Mouse (Mus musculus) 416B (cell line): Measurements from ENCODE around the gene Fyb2.

Experiments
- DNase-seq: peaks from one replicate; pipeline ENCODE4 v3.0.0; 2011; ENCODE audit warnings: low read depth

The Fyb2 gene

DNA sequence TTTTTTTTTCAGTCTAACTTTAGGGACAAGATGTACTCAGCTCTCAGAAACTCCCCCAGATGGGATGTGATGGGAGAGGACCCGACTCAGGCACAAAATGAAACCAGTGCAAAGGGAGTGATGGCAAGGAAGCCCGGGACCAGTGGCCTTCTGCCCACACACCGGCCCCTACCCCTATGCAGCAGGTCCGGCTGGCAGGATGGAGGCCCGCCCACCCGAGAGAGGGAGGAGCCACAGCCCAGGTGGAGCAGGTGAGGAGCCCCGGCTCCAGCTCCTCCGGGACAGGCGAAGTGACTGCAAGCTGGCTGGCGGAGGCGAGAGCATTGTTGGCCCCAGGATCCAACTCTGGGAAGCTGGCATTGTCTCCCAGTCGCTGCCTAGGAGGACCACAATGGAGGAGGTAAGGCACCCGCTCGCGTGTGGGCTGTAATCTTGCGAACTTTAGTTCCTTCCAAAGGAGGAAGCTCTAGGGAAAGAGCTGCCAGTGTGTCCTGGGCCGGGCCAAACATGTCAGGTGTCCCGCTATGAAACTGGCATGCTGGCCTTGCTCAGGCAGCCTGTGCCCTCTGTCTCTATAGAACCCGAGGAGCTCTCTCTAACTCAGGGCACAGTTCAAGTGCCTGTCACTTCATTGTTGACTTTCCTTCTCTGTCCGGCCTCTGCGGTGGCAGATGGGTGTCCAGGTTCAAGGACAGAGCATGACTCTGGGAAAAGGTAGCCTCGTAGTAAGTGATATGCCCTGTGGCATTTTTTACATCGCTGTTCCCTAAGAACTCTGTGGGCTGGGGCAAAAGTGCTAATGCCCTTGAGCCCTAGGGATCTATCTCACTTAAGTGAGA is at the start of gene Fyb2:
Gene Fyb2 (plus strand): TSS at position 166 of the 839 bp plus-strand sequence.
- DNase-seq: no peak

DNA sequence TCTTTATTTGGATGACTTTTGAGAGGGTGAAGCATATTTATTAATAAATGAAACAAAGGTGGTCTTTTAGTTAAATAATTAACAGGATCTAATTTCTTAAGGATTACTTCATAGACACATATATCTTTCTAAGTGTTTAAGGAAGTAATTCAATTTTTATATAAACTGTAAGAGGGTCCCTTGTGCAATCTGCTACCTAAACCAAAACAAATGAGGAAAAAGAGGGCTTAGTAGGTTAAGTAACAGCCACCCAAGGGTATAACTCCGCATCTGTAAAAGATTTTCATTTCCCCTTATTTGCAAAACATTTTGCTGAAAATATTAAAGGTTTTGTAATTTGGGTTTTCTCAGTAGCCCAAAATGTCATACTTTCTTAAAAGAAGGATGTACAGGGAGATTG is 48.9 kb upstream of the Fyb2 start:
- DNase-seq: no peak

DNA sequence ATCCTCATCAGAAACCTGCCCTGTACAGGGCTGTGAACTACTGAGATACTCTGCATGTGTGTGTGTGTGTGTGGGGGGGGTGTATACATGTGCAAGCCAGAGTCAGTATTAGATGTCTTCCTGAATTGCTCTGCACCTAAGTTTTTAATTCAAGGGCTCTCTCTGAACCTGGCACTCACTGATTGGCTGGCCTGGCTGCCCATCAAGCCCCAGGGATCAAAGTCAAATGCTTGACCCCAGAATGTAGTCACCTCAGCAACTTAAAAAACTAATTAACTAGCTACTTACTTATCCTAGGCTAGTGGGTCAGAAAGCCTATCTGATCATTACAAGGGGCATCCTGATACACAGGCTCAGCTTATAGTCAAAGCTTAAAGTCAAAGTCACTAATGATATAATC is 43.7 kb upstream of the Fyb2 start:
- no peak for DNase-seq

DNA sequence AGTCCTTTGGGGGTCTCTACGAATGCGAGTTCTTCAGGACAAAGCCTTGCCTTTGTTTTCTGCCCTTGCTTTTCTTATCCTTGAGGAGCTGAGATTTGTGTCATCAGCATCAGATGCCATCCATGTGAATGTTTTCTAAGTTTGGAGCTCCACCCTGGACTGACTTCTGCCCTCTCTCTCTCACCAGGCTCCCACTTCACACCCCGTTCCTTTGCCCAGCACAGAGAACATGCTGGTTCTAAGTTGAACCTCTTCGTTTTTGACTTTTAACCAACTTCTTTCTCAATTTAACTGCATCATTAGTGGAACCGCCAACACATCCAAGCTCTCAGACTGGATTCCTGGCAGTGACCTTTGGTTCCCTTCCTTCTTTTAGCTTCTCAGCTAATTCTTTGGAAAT is 43.1 kb upstream of the Fyb2 start:
- no peak for DNase-seq

DNA sequence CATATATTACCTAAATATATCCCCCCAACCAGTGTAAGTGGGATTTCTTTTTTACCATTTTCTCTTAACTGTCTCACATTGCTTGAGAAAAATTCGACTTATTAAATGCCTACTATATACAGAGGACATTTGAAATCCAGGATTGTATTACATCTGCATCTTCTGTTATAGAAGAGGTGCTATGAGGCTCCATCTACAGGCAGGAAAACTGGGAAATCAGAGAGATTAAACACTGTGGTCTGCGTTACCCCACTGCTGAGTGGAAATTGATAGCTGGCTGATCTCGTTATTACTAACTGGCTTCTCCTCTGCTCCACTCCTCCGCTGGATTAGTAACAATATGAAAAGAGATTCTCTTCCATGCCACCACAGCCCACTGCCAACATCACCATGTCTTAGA is 37.4 kb upstream of the Fyb2 start:
- no peak for DNase-seq

DNA sequence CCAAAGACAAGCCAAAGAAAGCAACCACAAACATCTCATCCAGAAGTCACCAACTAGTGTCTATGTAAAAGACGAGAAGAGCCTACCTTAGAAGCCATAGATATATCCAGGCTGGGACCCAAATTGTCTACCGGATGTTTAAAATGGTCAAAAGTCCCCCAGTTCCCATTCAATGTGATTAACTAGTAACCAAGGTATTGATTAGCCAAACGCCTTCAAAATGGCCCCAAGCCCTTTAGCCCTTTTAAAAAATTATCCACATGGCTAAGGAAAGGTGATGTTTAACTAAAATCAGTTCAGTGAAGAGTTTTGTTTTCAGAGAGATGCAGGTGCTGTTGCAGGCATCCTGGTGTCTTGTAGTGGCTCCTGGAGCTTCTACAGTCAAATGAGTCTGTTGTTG is 36.9 kb upstream of the Fyb2 start, which contains the start of gene C8a:
Gene C8a (minus strand): TSS at position 76 of the 400 bp plus-strand sequence.
- no peak for DNase-seq

DNA sequence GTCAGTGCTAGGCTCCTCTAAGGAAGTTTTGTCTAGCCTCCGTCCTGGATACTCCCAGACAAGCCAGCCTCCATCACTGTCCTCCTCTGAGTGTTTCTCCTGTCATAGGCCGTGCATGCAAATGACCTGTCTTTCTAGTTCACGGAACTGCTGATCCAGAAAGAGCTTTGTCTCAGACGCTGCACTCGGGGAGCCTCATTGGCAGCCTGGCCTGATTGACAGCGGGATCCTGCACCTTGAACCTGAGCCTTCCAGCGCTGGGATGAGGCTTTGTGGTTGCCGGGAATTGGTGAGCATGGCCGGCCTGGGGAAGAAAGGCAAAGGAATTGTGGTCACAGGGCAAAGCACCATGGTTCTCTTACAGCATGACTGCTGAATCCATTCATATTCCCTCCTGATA is 25.8 kb upstream of the Fyb2 start:
- no peak for DNase-seq

DNA sequence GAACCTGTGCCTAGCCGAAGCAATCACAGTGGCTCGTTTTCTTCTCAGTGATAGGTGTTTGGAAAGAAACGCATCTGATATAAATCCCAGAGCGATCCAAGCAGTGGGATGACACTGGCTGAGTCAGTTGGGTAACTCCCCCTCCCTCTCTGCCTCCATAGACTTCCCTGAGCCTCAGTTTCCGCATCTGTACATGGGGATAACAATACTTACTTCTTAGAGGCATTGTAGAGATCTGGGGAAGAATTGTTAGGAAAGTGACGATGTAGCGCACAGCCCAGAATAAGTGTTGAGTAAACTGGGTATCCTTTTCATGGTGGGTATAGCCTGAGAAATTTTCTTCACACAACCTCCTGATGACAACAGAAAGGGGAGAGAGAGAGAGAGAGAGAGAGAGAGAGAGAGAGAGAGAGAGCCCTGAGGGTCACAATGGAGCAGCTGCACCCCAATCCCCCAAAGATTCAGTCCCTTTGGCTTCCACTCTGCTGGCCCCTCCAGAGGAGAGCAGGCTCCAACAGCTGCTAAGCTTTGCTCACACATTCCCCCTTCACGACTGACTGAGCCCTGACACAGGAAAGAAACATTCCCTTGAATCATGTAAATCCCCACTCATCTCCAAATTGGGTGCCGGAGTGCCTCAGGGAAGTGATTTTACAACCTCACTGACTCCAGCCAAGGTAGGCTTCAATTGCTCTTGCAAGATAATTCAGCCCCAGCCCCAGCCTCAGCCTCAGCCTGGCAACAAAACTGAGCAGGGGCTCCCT is 24.6 kb upstream of the Fyb2 start:
- no peak for DNase-seq

DNA sequence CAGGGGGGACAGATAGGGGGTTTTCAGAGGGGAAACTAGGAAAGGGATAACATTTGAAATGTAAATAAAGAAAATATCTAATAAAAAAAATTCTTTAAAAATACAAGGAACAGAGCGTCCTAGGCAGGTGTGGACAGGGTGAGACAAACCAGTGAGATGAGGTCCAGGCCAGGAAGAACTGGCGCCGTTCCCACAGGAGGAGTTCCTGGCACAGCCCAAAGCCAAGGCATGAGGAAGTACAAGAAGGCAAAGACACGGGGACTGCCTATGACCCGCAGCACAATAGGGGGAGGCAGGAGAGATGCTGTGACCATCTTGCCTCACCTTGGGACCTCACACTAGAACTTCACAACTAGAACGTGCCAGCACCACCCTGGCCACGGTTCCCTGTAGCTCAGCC is 21.5 kb upstream of the Fyb2 start:
- DNase-seq: no peak

DNA sequence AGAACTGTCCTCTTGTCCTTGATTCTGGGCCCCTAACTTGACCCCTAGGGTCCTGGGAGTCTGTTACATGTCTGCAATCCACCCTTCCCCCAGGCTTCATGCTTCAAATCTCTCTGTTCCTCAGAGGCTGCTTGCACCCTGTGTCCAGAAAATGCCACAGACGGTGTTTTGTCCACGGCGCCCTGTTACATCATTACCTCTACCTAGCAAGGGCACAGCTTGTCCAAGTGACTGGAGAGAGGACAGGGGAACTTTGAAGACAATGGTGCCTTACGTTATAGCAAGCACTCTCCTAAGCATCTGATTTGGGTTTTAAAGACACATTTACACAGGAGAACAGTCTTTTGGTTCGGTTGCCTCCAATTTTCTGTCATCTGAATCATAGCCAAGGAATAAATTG is 19.7 kb upstream of the Fyb2 start:
- no peak for DNase-seq

DNA sequence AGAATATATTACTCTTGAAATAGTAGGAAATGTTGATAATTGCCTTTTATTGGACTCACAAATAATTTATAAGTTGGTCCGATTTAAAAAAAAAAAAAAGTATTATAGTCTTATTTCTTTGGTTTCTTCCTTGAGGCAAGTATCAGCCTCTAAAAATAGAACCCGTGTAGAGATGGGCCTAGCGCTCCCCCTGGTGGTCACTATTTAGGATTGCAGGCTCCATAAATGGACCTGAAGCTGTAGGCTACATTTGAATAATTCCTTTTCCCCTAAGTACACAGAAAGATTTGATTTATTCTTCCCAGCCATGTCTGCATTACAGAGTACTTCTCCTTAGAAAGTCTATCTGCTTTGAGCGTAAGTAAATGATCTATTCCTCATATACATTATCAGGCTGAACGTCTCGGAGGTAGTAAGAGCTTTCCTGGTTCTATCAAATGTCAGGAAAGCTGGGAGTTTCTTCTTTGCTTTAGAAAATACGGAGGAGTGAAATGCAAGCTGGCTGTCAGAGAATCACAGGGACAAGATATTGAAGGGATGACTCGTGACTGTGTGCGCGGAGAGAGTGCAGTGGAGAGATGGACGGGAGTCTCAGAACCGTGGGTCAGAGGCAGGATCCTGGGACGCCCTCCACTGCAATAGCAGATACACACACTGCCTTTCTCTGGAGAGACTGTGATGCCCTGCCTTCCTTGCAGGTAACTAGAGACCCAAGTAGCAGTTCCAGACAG is 19.1 kb upstream of the Fyb2 start:
- DNase-seq: peak; percentile 48

DNA sequence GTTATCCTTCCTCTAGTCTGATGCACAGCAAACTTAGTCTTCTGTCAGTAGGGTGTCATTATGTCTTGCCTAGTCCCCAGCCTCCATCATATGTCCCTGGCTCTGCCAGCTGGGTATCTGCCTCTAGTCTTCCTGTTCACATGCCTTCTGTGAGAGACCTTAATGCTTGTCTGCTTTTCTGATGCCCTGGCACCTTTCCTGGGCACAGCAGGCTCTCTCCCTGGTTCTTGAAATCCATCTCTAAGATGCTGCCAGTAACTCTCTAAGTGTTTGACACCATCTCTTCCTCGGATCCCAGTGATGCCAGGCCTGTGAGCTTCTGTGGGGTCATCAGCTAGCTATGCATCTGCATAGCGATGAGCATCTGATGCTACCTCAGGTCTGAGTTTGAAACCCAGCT is 10.4 kb upstream of the Fyb2 start:
- DNase-seq: no peak

DNA sequence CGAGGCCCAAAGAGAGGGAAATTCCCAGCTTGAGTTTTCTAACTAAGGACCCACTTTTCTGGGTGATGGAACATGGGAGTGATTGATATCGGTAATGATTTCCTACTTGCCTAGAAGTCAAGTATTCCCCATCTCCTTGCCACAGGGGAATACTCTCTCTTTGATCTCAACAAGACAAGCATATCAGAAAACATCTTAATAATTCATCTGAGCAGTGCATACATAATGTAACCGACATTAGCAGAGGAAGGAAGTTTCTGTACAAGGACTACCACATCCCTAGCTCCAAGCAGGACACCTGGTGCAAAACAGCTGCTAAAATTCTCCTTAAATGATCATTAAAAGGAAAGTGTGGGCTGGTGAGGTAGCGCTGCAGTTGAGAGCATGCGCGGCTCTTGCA is 8.2 kb upstream of the Fyb2 start:
- no peak for DNase-seq

DNA sequence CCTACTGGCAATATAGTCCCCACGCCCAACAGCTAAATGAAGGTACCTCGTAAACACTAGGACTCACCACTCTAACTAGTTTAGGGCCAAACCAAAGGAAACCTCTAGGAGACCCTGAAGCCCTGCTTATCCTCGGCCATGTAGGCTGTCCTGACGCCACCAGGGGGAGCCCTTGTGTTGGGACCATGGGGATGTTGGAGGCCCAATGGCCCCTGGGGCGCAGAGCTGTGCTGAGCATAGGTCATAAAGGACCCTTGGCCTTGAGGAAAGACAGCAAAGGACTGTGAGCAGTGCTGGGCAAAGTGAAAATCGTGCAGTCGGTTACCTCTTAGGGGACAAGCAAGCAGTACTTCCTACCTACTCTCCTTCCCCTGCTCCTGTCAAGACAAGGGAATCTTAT is 1.6 kb upstream of the Fyb2 start:
- peak; percentile 9 for DNase-seq

DNA sequence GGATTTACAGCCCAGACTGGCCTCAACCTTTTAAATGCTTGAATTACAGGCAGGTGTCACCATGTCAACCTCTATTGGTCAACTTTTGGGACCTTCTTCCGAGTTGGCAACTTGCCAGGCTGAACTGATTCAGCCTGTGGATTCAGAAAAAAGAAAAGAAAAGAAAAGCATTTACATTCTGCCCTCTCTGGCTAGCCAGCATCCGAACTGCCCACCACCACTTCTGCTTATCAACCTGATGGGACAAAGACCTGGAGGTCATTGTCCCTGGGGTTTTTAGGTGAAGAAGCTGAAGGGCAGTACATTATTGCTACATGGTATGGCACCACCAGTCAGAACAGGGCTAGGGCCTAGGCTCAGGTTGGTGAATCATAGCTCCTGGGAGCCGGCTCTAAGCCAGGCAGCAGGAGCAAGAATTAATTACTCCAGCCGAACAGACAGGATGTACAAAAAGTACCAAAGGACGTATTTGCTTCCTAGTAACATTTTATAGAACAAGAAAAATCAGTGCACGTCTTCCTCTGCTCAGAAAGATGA is 1.5 kb downstream of the Fyb2 start:
- no peak for DNase-seq

DNA sequence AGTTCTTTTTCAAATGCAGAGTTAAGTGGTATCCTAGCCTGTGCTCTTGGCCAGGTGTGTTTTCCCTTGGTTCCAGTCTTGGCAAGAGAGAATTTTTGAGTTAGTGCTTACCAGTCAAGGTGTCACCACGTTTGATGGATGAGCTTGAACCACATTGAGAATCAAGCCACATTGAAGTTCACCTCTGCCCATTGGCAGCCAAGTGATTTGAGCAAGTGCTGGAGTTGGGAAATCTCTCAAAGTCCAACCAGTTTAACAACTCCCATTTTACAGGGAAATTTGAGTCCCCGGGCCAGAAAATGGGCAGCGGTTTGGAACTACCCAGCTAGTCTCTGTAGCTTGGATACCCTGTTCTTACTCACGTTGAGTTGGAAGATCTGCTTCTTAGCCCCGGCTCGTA is 4.8 kb downstream of the Fyb2 start:
- DNase-seq: no peak

DNA sequence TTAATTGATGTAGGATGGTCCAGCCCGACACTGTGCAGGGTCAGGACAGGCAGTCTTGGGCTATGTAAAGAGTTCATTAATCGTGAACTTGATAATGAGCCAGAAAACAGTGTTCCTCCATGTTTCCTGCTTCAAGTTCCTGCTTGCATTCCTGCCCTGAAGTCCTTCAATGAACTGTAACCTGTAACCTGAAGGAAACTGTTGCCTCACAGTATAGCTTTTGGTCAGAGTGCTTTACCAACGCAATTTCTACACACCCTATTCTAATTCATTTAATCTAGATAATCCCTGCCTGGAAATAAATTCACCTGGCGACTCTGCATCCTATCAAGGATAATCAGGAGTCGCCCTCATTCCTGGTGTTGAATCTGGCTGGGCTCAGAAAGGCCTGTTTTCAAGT is 12.1 kb downstream of the Fyb2 start:
- DNase-seq: no peak

DNA sequence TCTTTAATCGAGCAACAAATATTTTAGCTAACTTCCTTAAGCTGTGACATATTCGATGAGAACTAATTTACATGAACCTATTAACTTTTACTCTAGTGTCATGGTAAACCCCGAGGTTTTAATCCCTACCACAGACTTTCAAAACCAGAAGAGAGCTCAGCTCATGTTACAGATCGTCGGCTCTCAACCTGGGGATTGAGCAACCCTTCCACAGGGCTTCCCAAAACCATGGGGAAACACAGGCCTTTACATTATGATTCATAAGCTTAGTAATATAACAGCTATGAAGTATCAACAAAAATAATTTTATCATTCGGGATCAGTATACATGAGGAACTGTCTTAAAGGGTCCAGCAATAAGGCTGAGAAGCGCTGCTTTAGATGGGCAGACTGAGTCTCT is 15.9 kb downstream of the Fyb2 start:
- no peak for DNase-seq

DNA sequence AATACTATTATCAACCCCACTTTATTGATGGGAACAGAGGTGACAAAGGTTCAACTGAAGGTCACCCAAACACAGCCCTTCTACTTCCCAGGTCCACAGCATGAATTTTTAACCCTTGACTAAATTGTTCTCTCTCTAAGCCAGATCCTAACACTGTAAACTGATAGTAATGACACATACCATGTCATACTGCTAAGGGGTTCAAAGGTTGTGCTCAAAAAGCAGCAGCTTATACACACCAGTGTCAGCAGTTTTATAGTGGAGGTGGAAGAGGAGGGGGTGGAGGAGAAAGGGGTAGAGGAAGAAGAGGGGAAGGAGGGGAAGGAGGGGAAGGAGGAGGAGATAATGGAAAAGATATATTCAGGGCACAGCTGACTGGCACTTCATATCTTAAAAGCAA is 20.4 kb downstream of the Fyb2 start:
- no peak for DNase-seq

DNA sequence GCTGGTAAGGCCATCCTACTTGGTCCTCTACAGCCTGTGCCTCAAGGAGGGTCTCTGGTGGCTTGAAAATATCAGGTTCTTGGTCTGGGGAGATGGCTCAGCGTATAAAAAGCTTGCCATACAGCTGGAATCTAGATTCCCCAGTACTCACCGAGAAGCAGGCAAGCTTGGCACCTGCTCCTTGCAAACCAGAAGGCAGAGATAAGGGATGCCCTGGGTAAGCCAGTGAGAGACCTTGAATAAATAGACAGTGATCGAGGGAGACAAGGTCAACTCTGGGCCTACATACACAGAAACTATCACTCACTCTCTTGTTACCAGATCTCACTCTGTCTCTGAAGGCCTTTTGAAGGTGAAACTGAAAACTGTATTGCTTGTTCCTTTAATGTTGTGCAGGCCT is 21.7 kb downstream of the Fyb2 start:
- DNase-seq: no peak

DNA sequence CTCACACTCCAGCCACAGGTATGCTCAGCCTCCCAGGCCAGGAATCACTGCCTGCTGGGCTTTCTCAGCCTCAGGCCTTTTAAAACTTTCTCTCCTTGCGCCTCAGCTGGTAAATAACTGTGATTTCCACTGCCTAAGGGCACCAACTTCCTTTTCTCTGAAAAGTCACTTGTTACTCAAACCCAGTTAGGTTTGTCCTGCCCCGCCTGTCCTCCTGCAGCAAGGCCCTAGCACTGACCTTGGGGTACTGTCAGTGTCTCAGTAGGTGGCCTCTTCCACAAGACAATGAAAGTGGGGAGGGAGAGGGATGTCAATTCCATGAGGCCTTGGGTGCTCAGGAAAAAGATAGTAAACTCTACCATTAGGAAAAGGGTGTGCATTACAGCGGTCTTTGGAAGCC is 22.2 kb downstream of the Fyb2 start:
- no peak for DNase-seq

DNA sequence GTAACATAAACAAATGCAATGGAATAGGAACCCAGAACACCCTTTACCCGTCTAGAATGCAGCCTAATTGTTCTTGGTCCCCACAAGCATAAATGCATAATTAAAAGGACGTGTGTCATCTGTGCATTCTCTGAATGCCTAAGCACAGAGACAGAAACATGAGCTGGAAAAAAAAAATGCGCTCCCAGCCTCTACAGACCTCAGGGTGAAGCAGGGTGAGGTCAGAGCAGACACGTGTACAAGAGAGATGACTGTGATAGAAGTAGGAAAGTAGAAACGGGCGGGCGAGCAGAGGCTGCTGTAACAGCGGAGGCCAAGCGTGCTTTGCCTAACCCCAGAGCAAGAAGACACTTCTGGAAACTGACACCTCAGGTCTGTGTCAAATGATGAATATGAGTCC is 22.8 kb downstream of the Fyb2 start:
- no peak for DNase-seq

DNA sequence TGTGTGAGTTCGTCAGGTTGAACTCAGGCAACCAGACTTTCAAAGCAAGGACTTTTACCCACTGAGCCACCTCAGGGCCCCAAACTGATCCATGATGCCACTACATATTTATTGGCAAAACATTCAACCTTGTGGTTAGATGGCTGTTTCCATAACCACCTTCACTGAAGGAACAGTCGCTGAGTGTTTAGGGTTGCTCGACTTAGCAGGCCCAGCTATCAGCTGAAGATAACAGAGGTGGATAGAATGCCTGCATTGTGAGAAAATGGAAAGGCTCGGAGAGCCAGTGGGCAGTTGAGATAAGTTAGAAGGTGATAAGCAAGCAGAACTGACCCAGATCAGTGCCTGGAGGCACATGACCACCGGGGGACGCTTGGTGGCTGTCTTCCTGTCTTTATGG is 26.3 kb downstream of the Fyb2 start:
- DNase-seq: no peak
